Comparison of ENCODE assay signal across 17 mouse cellular contexts in the genomic region with DNA sequence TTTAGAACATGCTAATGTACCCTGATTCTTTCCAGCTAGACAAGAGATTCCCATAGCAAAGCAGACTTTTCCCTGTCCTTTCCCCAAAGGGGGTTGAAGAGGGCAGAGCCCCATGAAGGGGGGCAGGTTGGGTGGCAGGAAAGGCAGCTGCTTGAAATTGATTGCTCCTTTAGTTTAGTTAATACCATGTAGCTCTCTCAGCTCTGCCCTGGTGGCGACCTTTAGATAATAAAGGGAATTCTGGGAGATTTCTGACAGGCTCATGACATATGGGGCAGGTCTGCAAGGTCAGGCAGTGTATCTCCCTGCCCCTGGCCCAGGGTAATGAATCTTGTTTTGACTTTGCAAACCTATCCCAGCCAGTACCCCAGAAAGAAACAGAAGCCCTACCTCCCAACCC. TPM values are rescaled to one million over a fixed set of nuclear protein-coding genes. Genes with fewer than 3 reads are reported as not detected.
DNase-seq lines count a peak whose midpoint lies in the region; ATAC-seq and TF ChIP-seq lines count a peak whose summit lies in the region.
"Had no signal": no experiment of that assay in that cellular context is flagged by ENCODE, and none has a peak within 500 bp of the region (broad histone marks: within the 10 kb centered on the region; RNA-seq: fewer than 3 reads in every experiment).

No protein-coding gene starts in this region.

- no peak overlapping the region; the same call in 1 of the 2 replicates for H3K9ac ChIP-seq in heart, adult 2 months (ENCODE audit: low read depth, low read length)
- no peak overlapping the region for H3K9ac ChIP-seq in stomach, embryonic 14.5 days (replicated peaks; ENCODE audit: low read depth, low read length)
- H3K9ac ChIP-seq in stomach, postnatal 0 days (ENCODE audit: low read length), result no peak overlapping the region
- H3K9ac ChIP-seq: intestine, embryonic 15.5 days; lung, embryonic 15.5 days had no signal

- no peak for TF ChIP-seq CTCF in heart, adult 2 months (IDR thresholded peaks at IDR 0.05)
- no peak for TF ChIP-seq CTCF in kidney, adult 2 months (conservative IDR thresholded peaks at IDR 0.05; ENCODE audit: insufficient read depth, insufficient read length, low read depth, low read length)
- no peak for TF ChIP-seq CTCF in stomach, postnatal 0 days (IDR thresholded peaks at IDR 0.05; ENCODE audit: low read depth)

- peak overlapping the region; percentile 69 for H3K27ac ChIP-seq in heart, adult 2 months
- H3K27ac ChIP-seq in kidney, adult 2 months (ENCODE audit: insufficient read depth, low read depth, low read length), result peak overlapping the region; percentile 18; the same call in 1 of the 2 replicates
- H3K27ac ChIP-seq in stomach, embryonic 14.5 days (ENCODE audit: low read length), result peak overlapping the region; percentile 35; the same call in 1 of the 2 replicates
- H3K27ac ChIP-seq in stomach, postnatal 0 days (replicated peaks), result no peak overlapping the region
- H3K27ac ChIP-seq: intestine, embryonic 15.5 days; lung, embryonic 15.5 days had no signal

- ATAC-seq in stomach, embryonic 14.5 days (ENCODE audit: insufficient number of reproducible peaks, insufficient read depth, low FRiP score, low read depth), result no peak
- no peak for ATAC-seq in stomach, postnatal 0 days (ENCODE audit: low FRiP score, low TSS enrichment)
- no peak for ATAC-seq in frontal cortex, adult (ENCODE audit: low TSS enrichment)
- ATAC-seq: activated CD4-positive, CD25-positive, alpha-beta regulatory T cell, adult 4 months; CD4-positive, CD25-positive, alpha-beta regulatory T cell, adult 4 months; forebrain, embryonic 14.5 days; intestine, embryonic 15.5 days had no signal

- peaks cover 36% of the 10 kb centered on the region for H3K4me1 ChIP-seq in heart, adult 2 months (ENCODE audit: control insufficient read depth, insufficient read depth, low read length)
- H3K4me1 ChIP-seq in kidney, adult 2 months (ENCODE audit: control insufficient read depth, insufficient read depth, low read length), result peaks cover 23% of the 10 kb centered on the region
- H3K4me1 ChIP-seq in stomach, embryonic 14.5 days (ENCODE audit: control insufficient read depth, insufficient read depth, low read length), result peaks cover 9% of the 10 kb centered on the region; the same call in 1 of the 2 replicates
- no peaks in the 10 kb centered on the region for H3K4me1 ChIP-seq in stomach, postnatal 0 days (replicated peaks; ENCODE audit: control insufficient read depth, insufficient read depth)

- H3K4me2 ChIP-seq in stomach, embryonic 14.5 days (replicated peaks; ENCODE audit: low read depth, low read length), result no peak overlapping the region
- H3K4me2 ChIP-seq in stomach, postnatal 0 days (replicated peaks; ENCODE audit: low read depth), result no peak overlapping the region
- H3K4me2 ChIP-seq: intestine, embryonic 15.5 days; lung, embryonic 15.5 days had no signal

- H3K27me3 ChIP-seq in heart, adult 2 months (ENCODE audit: control insufficient read depth, insufficient read depth, low read length), result no peaks in the 10 kb centered on the region
- no peaks in the 10 kb centered on the region for H3K27me3 ChIP-seq in kidney, adult 2 months (replicated peaks; ENCODE audit: control insufficient read depth, insufficient read depth, low read length)
- no peaks in the 10 kb centered on the region for H3K27me3 ChIP-seq in stomach, embryonic 14.5 days (ENCODE audit: control insufficient read depth, insufficient read depth, low read length)
- H3K27me3 ChIP-seq in stomach, postnatal 0 days (ENCODE audit: control insufficient read depth, insufficient read depth, low read length), result no peaks in the 10 kb centered on the region
- H3K27me3 ChIP-seq: intestine, embryonic 15.5 days; lung, embryonic 15.5 days had no signal

- H3K79me2 ChIP-seq in heart, adult 2 months (replicated peaks; ENCODE audit: control insufficient read depth, insufficient read depth, low read length), result peaks cover 7% of the 10 kb centered on the region

- TF ChIP-seq POLR2A in heart, adult 2 months (IDR thresholded peaks at IDR 0.05; ENCODE audit: insufficient read depth, low read depth, low read length), result no peak
- TF ChIP-seq POLR2A in kidney, adult 2 months (IDR thresholded peaks at IDR 0.05; ENCODE audit: low read depth, low read length), result no peak

- WGBS in heart, adult 2 months, result 26% methylated on average over 1 of the region's 1 CpGs
- WGBS in kidney, adult 2 months, result 36% methylated on average over 1 of the region's 1 CpGs
- 13% methylated on average over 1 of the region's 1 CpGs for WGBS in stomach, embryonic 14.5 days
- WGBS in stomach, postnatal 0 days, result 17% methylated on average over 1 of the region's 1 CpGs

- intact Hi-C loops in heart, adult 2 months (cut with DNase I), result no loop called here

- no peak overlapping the region for H3K4me3 ChIP-seq in heart, adult 2 months
- no peak overlapping the region for H3K4me3 ChIP-seq in kidney, adult 2 months (ENCODE audit: insufficient read depth, low read depth, low read length)
- H3K4me3 ChIP-seq in stomach, embryonic 14.5 days (ENCODE audit: low read depth, low read length), result no peak overlapping the region
- no peak overlapping the region for H3K4me3 ChIP-seq in stomach, postnatal 0 days (ENCODE audit: low read depth, low read length)
- H3K4me3 ChIP-seq: intestine, embryonic 15.5 days; lung, embryonic 15.5 days; myocyte had no signal

- H3K9me3 ChIP-seq in stomach, embryonic 14.5 days (ENCODE audit: control insufficient read depth, low read depth, low read length), result no peaks in the 10 kb centered on the region
- H3K9me3 ChIP-seq in stomach, postnatal 0 days (ENCODE audit: control insufficient read depth, low read length), result no peaks in the 10 kb centered on the region
- H3K9me3 ChIP-seq: intestine, embryonic 15.5 days; lung, embryonic 15.5 days had no signal

- no peak for DNase-seq in heart, adult 2 months
- no peak for DNase-seq in heart, adult 9 months (ENCODE audit: low spot score in 2 of 2)
- DNase-seq in kidney, adult 2 months, result peak; percentile 48
- DNase-seq in kidney, adult 11 months, result no peak
- no peak for DNase-seq in stomach, postnatal 0 days (ENCODE audit: low spot score)
- DNase-seq: cerebellum, adult 9-11 months; gastrocnemius, postnatal 25 days; right cerebral cortex, postnatal 4 days; thymus, postnatal 25 days had no signal

- H3K36me3 ChIP-seq in heart, adult 2 months (ENCODE audit: control insufficient read depth, insufficient read depth, low read length), result peaks cover 61% of the 10 kb centered on the region
- H3K36me3 ChIP-seq in kidney, adult 2 months (ENCODE audit: control insufficient read depth, insufficient read depth, low read length), result no peaks in the 10 kb centered on the region
- H3K36me3 ChIP-seq in stomach, embryonic 14.5 days (ENCODE audit: control insufficient read depth, insufficient read depth, low read length), result no peaks in the 10 kb centered on the region
- H3K36me3 ChIP-seq in stomach, postnatal 0 days (ENCODE audit: control insufficient read depth, insufficient read depth, low read length), result no peaks in the 10 kb centered on the region
- H3K36me3 ChIP-seq: intestine, embryonic 15.5 days; lung, embryonic 15.5 days had no signal

- TF ChIP-seq EP300 in heart, adult 2 months (IDR thresholded peaks at IDR 0.05; ENCODE audit: insufficient read depth, low read depth, low read length), result no peak
- TF ChIP-seq EP300 in stomach, postnatal 0 days (optimal IDR thresholded peaks at IDR 0.05), result no peak

RNA-seq across cellular contexts. Expression of a gene that starts 17.4 kb away (rescaled TPM):
- 10 to 100 TPM; 22.6 to 30.6 TPM for total RNA-seq in heart, adult 2 months (2021)
- polyA plus RNA-seq in heart, adult 2 months (2012; rRNA removed), result 9.8 and 16.7 TPM in 2 replicates
- polyA plus RNA-seq in kidney, adult 2 months (2012; rRNA removed), result 5.1 and 5.9 TPM in 2 replicates
- 7.7 and 8.3 TPM in 2 replicates for polyA plus RNA-seq in stomach, embryonic 14.5 days (2014; fragmentation: Nextera tagmentation; extraction: Ambion mirVana)
- 3.4 and 3.5 TPM in 2 replicates for polyA plus RNA-seq in stomach, postnatal 0 days (2015; fragmentation: Nextera tagmentation; extraction: Ambion mirVana)
- polyA plus RNA-seq: activated CD4-positive, CD25-positive, alpha-beta regulatory T cell, adult 4 months; CD4-positive, CD25-positive, alpha-beta regulatory T cell, adult 4 months had no signal
